Mouse (Mus musculus): ENCODE results near the gene Hes6. TPM values are rescaled to one million over a fixed set of nuclear protein-coding genes. Genes with fewer than 3 reads are reported as not detected.

The Hes6 gene
- polyA plus RNA-seq, 1 experiment from 2014 or later = 98.7 TPM

GRCm38 (mm10) chr1:91434905-91435304 lies 21.1 kb upstream of the Hes6 start:
- H3K9me3 ChIP-seq (ENCODE audit: control insufficient read depth, low read length) = no peaks in the 10 kb centered on the region
- H3K4me1 ChIP-seq (ENCODE audit: control insufficient read depth, insufficient read depth, low read length) = peaks cover 16% of the 10 kb centered on the region
- no peak overlapping the region for H3K4me3 ChIP-seq (ENCODE audit: low read length)
- peaks cover 21% of the 10 kb centered on the region for H3K36me3 ChIP-seq (ENCODE audit: control insufficient read depth, insufficient read depth, low read length)
- no peak overlapping the region for H3K27ac ChIP-seq (ENCODE audit: low read length)
- H3K27me3 ChIP-seq (replicated peaks; ENCODE audit: control insufficient read depth, insufficient read depth, low read length) = no peaks in the 10 kb centered on the region
- ATAC-seq = no peak
- H3K4me2 ChIP-seq (ENCODE audit: low read depth, low read length) = no peak overlapping the region
- no peak overlapping the region for H3K9ac ChIP-seq (ENCODE audit: low read depth, low read length)
- 92% methylated on average over 8 of the region's 8 CpGs for WGBS

- Histone ChIP-seq H3K27ac (ENCODE audit: low read length) (no peak overlapping the region), H3K4me2 (ENCODE audit: low read depth, low read length) (no peak overlapping the region), H3K9me3 (ENCODE audit: control insufficient read depth, low read length) (no peaks in the 10 kb centered on the region), H3K36me3 (ENCODE audit: control insufficient read depth, insufficient read depth, low read length) (peaks cover 25% of the 10 kb centered on the region), H3K4me3 (ENCODE audit: low read length) (no peak overlapping the region), H3K9ac (ENCODE audit: low read depth, low read length) (no peak overlapping the region), H3K4me1 (ENCODE audit: control insufficient read depth, insufficient read depth, low read length) (peaks cover 5% of the 10 kb centered on the region), H3K27me3 (replicated peaks; ENCODE audit: control insufficient read depth, insufficient read depth, low read length) (no peaks in the 10 kb centered on the region)
- ATAC-seq = no peak
- 75% methylated on average over 7 of the region's 7 CpGs for WGBS
Measured at GRCm38 (mm10) chr1:91430761-91431160, 16.9 kb upstream of the Hes6 start.

DNA sequence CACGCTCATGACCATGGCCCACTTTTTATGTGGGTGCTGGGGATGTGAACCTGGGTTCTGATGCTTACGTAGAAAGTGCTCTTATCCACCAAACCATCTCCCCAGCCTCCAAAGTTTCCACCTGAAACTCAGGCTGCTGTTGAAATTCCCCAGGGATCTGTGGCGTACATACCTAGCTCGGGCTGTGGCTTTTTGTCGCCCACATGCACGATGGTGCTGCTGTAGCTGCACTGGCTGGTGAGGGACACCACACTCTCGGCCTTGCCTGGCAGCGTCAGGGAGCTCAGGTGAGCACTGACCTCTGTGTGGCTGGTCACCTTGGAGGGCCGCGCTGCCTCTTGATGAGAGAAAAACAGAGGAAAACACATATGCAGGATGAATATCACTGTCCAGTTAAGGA lies 15.4 kb upstream of the Hes6 start:
- peaks cover 19% of the 10 kb centered on the region for H3K36me3 ChIP-seq (ENCODE audit: control insufficient read depth, insufficient read depth, low read length)
- H3K4me1 ChIP-seq (ENCODE audit: control insufficient read depth, insufficient read depth, low read length) = no peaks in the 10 kb centered on the region
- ATAC-seq = no peak
- H3K4me2 ChIP-seq (ENCODE audit: low read depth, low read length) = no peak overlapping the region
- 95% methylated on average over 10 of the region's 10 CpGs for WGBS
- H3K27me3 ChIP-seq (replicated peaks; ENCODE audit: control insufficient read depth, insufficient read depth, low read length) = no peaks in the 10 kb centered on the region
- no peak overlapping the region for H3K9ac ChIP-seq (ENCODE audit: low read depth, low read length)
- H3K27ac ChIP-seq (ENCODE audit: low read length) = no peak overlapping the region
- H3K9me3 ChIP-seq (ENCODE audit: control insufficient read depth, low read length) = no peaks in the 10 kb centered on the region
- H3K4me3 ChIP-seq (ENCODE audit: low read length) = no peak overlapping the region

DNA sequence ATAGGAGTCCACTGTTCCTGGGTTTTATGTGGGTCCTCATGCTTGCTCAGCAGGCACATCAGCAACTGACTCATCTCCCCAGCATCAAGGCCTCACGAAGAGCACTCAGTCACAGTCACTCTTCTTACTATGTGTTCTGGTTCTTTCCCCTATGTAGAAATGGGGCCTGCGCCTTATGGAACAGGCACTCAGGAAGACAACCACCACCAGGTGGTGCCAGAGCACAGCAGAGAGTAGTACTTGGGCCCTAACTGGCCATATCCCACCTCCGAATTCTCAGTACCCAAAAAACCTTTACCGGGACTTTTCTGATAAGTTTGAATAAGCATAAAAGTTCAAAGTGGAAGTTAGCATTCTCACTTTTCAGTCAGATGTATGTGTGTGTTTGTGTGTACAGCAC lies 14.8 kb upstream of the Hes6 start:
- Histone ChIP-seq H3K4me2 (ENCODE audit: low read depth, low read length) (no peak overlapping the region), H3K36me3 (ENCODE audit: control insufficient read depth, insufficient read depth, low read length) (peaks cover 19% of the 10 kb centered on the region), H3K4me3 (ENCODE audit: low read length) (no peak overlapping the region), H3K9me3 (ENCODE audit: control insufficient read depth, low read length) (no peaks in the 10 kb centered on the region), H3K9ac (ENCODE audit: low read depth, low read length) (no peak overlapping the region), H3K27ac (ENCODE audit: low read length) (no peak overlapping the region), H3K27me3 (replicated peaks; ENCODE audit: control insufficient read depth, insufficient read depth, low read length) (no peaks in the 10 kb centered on the region), H3K4me1 (ENCODE audit: control insufficient read depth, insufficient read depth, low read length) (no peaks in the 10 kb centered on the region)
- WGBS = 29% methylated on average over 4 of the region's 4 CpGs
- peak; percentile 73 for ATAC-seq

GRCm38 (mm10) chr1:91426397-91426796 lies 12.6 kb upstream of the Hes6 start:
- WGBS = 75% methylated on average over 9 of the region's 9 CpGs
- H3K36me3 ChIP-seq (ENCODE audit: control insufficient read depth, insufficient read depth, low read length) = peaks cover 13% of the 10 kb centered on the region
- no peak for ATAC-seq

GRCm38 (mm10) chr1:91420601-91421065 lies 6.8 kb upstream of the Hes6 start:
- ATAC-seq = no peak
- Histone ChIP-seq H3K27me3 (replicated peaks; ENCODE audit: control insufficient read depth, insufficient read depth, low read length) (no peaks in the 10 kb centered on the region), H3K4me1 (ENCODE audit: control insufficient read depth, insufficient read depth, low read length) (no peaks in the 10 kb centered on the region), H3K9ac (ENCODE audit: low read depth, low read length) (no peak overlapping the region), H3K36me3 (ENCODE audit: control insufficient read depth, insufficient read depth, low read length) (peaks cover 13% of the 10 kb centered on the region), H3K9me3 (ENCODE audit: control insufficient read depth, low read length) (no peaks in the 10 kb centered on the region), H3K4me3 (ENCODE audit: low read length) (no peak overlapping the region), H3K27ac (ENCODE audit: low read length) (no peak overlapping the region), H3K4me2 (ENCODE audit: low read depth, low read length) (no peak overlapping the region)
- 93% methylated on average over 8 of the region's 8 CpGs for WGBS

More at GRCm38 (mm10) chr1:91426397-91426796, 12.6 kb upstream of the Hes6 start:
- H3K4me3 ChIP-seq (ENCODE audit: low read length) = no peak overlapping the region
- no peaks in the 10 kb centered on the region for H3K4me1 ChIP-seq (ENCODE audit: control insufficient read depth, insufficient read depth, low read length)
- no peaks in the 10 kb centered on the region for H3K9me3 ChIP-seq (ENCODE audit: control insufficient read depth, low read length)
- H3K9ac ChIP-seq (ENCODE audit: low read depth, low read length) = no peak overlapping the region
- H3K4me2 ChIP-seq (ENCODE audit: low read depth, low read length) = no peak overlapping the region
- H3K27ac ChIP-seq (ENCODE audit: low read length) = no peak overlapping the region
- no peaks in the 10 kb centered on the region for H3K27me3 ChIP-seq (replicated peaks; ENCODE audit: control insufficient read depth, insufficient read depth, low read length)

- Histone ChIP-seq H3K9me3 (ENCODE audit: control insufficient read depth, low read length) (no peaks in the 10 kb centered on the region), H3K36me3 (ENCODE audit: control insufficient read depth, insufficient read depth, low read length) (peaks cover 13% of the 10 kb centered on the region), H3K27ac (ENCODE audit: low read length) (no peak overlapping the region), H3K4me3 (ENCODE audit: low read length) (no peak overlapping the region), H3K27me3 (replicated peaks; ENCODE audit: control insufficient read depth, insufficient read depth, low read length) (no peaks in the 10 kb centered on the region), H3K4me2 (ENCODE audit: low read depth, low read length) (no peak overlapping the region), H3K4me1 (ENCODE audit: control insufficient read depth, insufficient read depth, low read length) (peaks cover 1% of the 10 kb centered on the region; the same call in 1 of the 2 replicates), H3K9ac (ENCODE audit: low read depth, low read length) (no peak overlapping the region)
- 70% methylated on average over 10 of the region's 10 CpGs for WGBS
- ATAC-seq = peak; percentile 47; the same call in 1 of the 2 replicates
Measured at GRCm38 (mm10) chr1:91419862-91420600, 6.2 kb upstream of the Hes6 start.

- H3K36me3 ChIP-seq (ENCODE audit: control insufficient read depth, insufficient read depth, low read length) = peaks cover 13% of the 10 kb centered on the region
- H3K9me3 ChIP-seq (ENCODE audit: control insufficient read depth, low read length) = no peaks in the 10 kb centered on the region
- no peak for ATAC-seq
- WGBS = 48% methylated on average over 1 of the region's 1 CpGs
- no peak overlapping the region for H3K27ac ChIP-seq (ENCODE audit: low read length)
- H3K27me3 ChIP-seq (replicated peaks; ENCODE audit: control insufficient read depth, insufficient read depth, low read length) = no peaks in the 10 kb centered on the region
- peaks cover 16% of the 10 kb centered on the region for H3K4me1 ChIP-seq (ENCODE audit: control insufficient read depth, insufficient read depth, low read length)
- no peak overlapping the region for H3K4me2 ChIP-seq (ENCODE audit: low read depth, low read length)
- H3K4me3 ChIP-seq (ENCODE audit: low read length) = no peak overlapping the region
- no peak overlapping the region for H3K9ac ChIP-seq (ENCODE audit: low read depth, low read length)
Measured at GRCm38 (mm10) chr1:91417991-91418390, 4.2 kb upstream of the Hes6 start.

DNA sequence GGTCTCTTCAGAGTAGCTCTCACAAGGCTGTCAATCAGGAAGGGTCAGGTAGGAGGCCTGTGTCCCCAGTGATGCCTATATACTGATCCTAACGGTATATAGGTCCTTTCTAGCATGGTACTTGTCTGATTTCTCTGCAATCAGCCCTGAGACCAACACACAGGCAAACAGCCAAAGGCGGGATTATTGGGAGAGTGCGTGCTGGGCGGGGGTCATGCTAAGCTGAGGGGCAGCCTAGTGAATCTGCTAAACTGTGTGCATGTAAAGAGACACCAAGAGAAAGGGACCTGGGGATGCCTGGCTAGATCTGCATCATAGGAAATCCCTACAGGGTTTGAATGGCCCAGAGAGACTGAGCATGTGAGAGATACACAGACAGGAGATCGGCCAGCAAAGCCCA lies 1.5 kb upstream of the Hes6 start:
- H3K27me3 ChIP-seq (replicated peaks; ENCODE audit: control insufficient read depth, insufficient read depth, low read length) = no peaks in the 10 kb centered on the region
- no peak overlapping the region for H3K4me3 ChIP-seq (ENCODE audit: low read length)
- H3K36me3 ChIP-seq (ENCODE audit: control insufficient read depth, insufficient read depth, low read length) = peaks cover 8% of the 10 kb centered on the region; the same call in 1 of the 2 replicates
- H3K27ac ChIP-seq (ENCODE audit: low read length) = peak overlapping the region; percentile 26
- H3K9me3 ChIP-seq (ENCODE audit: control insufficient read depth, low read length) = no peaks in the 10 kb centered on the region
- WGBS = 76% methylated on average over 5 of the region's 5 CpGs
- ATAC-seq = no peak
- H3K4me2 ChIP-seq (ENCODE audit: low read depth, low read length) = no peak overlapping the region
- H3K4me1 ChIP-seq (ENCODE audit: control insufficient read depth, insufficient read depth, low read length) = peaks cover 26% of the 10 kb centered on the region
- no peak overlapping the region; the same call in 1 of the 2 replicates for H3K9ac ChIP-seq (ENCODE audit: low read depth, low read length)

Data from intestine, embryonic 16.5 days (tissue).